Mouse (Mus musculus): ENCODE data around the gene Gne. TPM values are rescaled to one million over a fixed set of nuclear protein-coding genes. Genes with fewer than 3 reads are reported as not detected.

Gne gene
- total and polyA plus RNA-seq, 2 experiments from 2014 or later, result 24.7 to 44.5 TPM

GRCm38 (mm10) chr4:44031521-44031920, 52.5 kb downstream of the Gne start:
- ATAC-seq, result peak; percentile 41
- no peak for TF ChIP-seq CTCF (IDR thresholded peaks at IDR 0.05; ENCODE audit: low read depth)
- Histone ChIP-seq H3K4me3 (ENCODE audit: low read length) (no peak overlapping the region), H3K4me1 (ENCODE audit: insufficient read depth, low read length) (0 out of 2 replicates have a peak, but pooled peaks cover 3% of the 10 kb centered on the region), H3K9ac (replicated peaks; ENCODE audit: low read length) (no peak overlapping the region), H3K4me2 (ENCODE audit: low read depth, low read length) (no peak overlapping the region), H3K9me3 (ENCODE audit: low read length) (no peaks in the 10 kb centered on the region), H3K27me3 (ENCODE audit: insufficient read depth, low read length) (no peaks in the 10 kb centered on the region), H3K36me3 (ENCODE audit: insufficient read depth, low read length) (peaks cover 42% of the 10 kb centered on the region), H3K27ac (no peak overlapping the region)
- peak; percentile 51 for DNase-seq (ENCODE audit: low spot score)
- 63% methylated on average over 5 of the region's 5 CpGs for WGBS

DNA sequence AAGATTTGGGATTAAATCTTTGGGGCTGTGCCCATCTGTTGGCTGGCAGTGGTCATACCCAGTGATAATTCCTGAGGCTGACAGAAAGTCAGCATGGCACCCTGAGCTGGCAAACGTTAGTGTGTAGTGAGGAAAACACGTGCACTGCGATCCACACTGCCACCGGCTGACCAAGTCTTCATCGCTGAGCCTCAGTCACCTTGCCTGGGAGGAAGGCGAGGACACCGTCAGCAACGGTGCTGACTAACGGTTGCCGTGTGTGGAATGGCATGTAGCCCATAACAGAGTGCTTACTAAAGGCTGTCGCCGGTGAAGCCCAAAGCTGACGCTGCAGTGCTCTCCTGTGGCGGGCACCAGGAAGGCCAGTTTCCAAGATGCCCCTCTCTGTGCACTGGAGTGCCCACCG, 54.3 kb downstream of the Gne start:
- DNase-seq (ENCODE audit: low spot score) (peak; percentile 58), ATAC-seq (peak; percentile 55)
- Histone ChIP-seq H3K9me3 (ENCODE audit: low read length) (no peaks in the 10 kb centered on the region), H3K4me2 (ENCODE audit: low read depth, low read length) (no peak overlapping the region), H3K4me3 (ENCODE audit: low read length) (no peak overlapping the region), H3K4me1 (ENCODE audit: insufficient read depth, low read length) (0 out of 2 replicates have a peak, but pooled peaks cover 3% of the 10 kb centered on the region), H3K27me3 (ENCODE audit: insufficient read depth, low read length) (no peaks in the 10 kb centered on the region), H3K27ac (no peak overlapping the region), H3K9ac (replicated peaks; ENCODE audit: low read length) (no peak overlapping the region), H3K36me3 (ENCODE audit: insufficient read depth, low read length) (peaks cover 58% of the 10 kb centered on the region)
- 72% methylated on average over 15 of the region's 15 CpGs for WGBS
- TF ChIP-seq CTCF (IDR thresholded peaks at IDR 0.05; ENCODE audit: low read depth), result no peak

GRCm38 (mm10) chr4:44028303-44029135, 55.5 kb downstream of the Gne start:
- H3K36me3 ChIP-seq (ENCODE audit: insufficient read depth, low read length), result peaks cover 59% of the 10 kb centered on the region
- WGBS, result 44% methylated on average over 16 of the region's 16 CpGs
- no peak overlapping the region for H3K9ac ChIP-seq (replicated peaks; ENCODE audit: low read length)
- 0 out of 2 replicates have a peak, but pooled peaks cover 3% of the 10 kb centered on the region for H3K4me1 ChIP-seq (ENCODE audit: insufficient read depth, low read length)
- H3K4me2 ChIP-seq (ENCODE audit: low read depth, low read length), result no peak overlapping the region
- no peak for TF ChIP-seq CTCF (IDR thresholded peaks at IDR 0.05; ENCODE audit: low read depth)
- DNase-seq (ENCODE audit: low spot score) (peak; percentile 31), ATAC-seq (peak; percentile 38; the same call in 1 of the 2 replicates)
- peak overlapping the region; percentile 32; the same call in 1 of the 2 replicates for H3K27ac ChIP-seq
- H3K27me3 ChIP-seq (ENCODE audit: insufficient read depth, low read length), result no peaks in the 10 kb centered on the region
- no peaks in the 10 kb centered on the region for H3K9me3 ChIP-seq (ENCODE audit: low read length)
- H3K4me3 ChIP-seq (ENCODE audit: low read length), result no peak overlapping the region

- Histone ChIP-seq H3K9me3 (ENCODE audit: low read length) (no peaks in the 10 kb centered on the region), H3K4me3 (ENCODE audit: low read length) (no peak overlapping the region), H3K4me2 (ENCODE audit: low read depth, low read length) (no peak overlapping the region), H3K36me3 (ENCODE audit: insufficient read depth, low read length) (peaks cover 61% of the 10 kb centered on the region), H3K4me1 (ENCODE audit: insufficient read depth, low read length) (no peaks in the 10 kb centered on the region), H3K27ac (no peak overlapping the region), H3K9ac (replicated peaks; ENCODE audit: low read length) (no peak overlapping the region), H3K27me3 (ENCODE audit: insufficient read depth, low read length) (no peaks in the 10 kb centered on the region)
- no peak for TF ChIP-seq CTCF (IDR thresholded peaks at IDR 0.05; ENCODE audit: low read depth)
- no peak for DNase-seq (ENCODE audit: low spot score)
- WGBS, result 94% methylated on average over 6 of the region's 6 CpGs
- ATAC-seq, result no peak
These were observed 58.4 kb downstream of the Gne start for GRCm38 (mm10) chr4:44025570-44025969.

GRCm38 (mm10) chr4:44024241-44024640, 59.7 kb downstream of the Gne start:
- Histone ChIP-seq H3K9me3 (ENCODE audit: low read length) (no peaks in the 10 kb centered on the region), H3K27ac (no peak overlapping the region), H3K4me3 (ENCODE audit: low read length) (no peak overlapping the region), H3K4me2 (ENCODE audit: low read depth, low read length) (no peak overlapping the region), H3K36me3 (ENCODE audit: insufficient read depth, low read length) (peaks cover 65% of the 10 kb centered on the region), H3K27me3 (ENCODE audit: insufficient read depth, low read length) (no peaks in the 10 kb centered on the region), H3K9ac (replicated peaks; ENCODE audit: low read length) (no peak overlapping the region), H3K4me1 (ENCODE audit: insufficient read depth, low read length) (no peaks in the 10 kb centered on the region)
- ATAC-seq, result no peak
- 99% methylated on average over 6 of the region's 6 CpGs for WGBS
- no peak for TF ChIP-seq CTCF (IDR thresholded peaks at IDR 0.05; ENCODE audit: low read depth)
- DNase-seq (ENCODE audit: low spot score), result no peak

DNA sequence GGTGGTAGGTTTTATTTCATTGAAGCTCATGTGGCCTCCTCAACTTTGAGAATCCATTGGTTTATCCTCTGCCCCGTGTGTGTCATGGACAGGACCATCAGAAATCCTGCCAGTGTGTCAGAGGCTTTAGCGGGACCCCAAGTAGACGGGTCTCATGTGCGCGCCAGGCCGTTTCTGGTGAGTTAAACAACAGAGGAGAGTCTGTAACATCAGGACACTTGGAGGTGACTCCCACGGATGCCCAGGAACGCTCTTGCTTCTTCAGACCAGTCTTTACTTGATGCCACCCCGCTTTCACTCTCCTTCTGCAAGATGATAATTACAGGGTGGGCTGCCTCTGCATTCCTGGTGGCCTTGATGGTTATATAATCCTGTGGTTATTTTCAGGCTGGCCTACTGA, 60.3 kb downstream of the Gne start:
- no peak for TF ChIP-seq CTCF (IDR thresholded peaks at IDR 0.05; ENCODE audit: low read depth)
- Histone ChIP-seq H3K4me2 (ENCODE audit: low read depth, low read length) (no peak overlapping the region), H3K27ac (no peak overlapping the region), H3K36me3 (ENCODE audit: insufficient read depth, low read length) (peaks cover 68% of the 10 kb centered on the region), H3K9me3 (ENCODE audit: low read length) (no peaks in the 10 kb centered on the region), H3K4me1 (ENCODE audit: insufficient read depth, low read length) (no peaks in the 10 kb centered on the region), H3K9ac (replicated peaks; ENCODE audit: low read length) (no peak overlapping the region), H3K27me3 (ENCODE audit: insufficient read depth, low read length) (no peaks in the 10 kb centered on the region), H3K4me3 (ENCODE audit: low read length) (no peak overlapping the region)
- 97% methylated on average over 9 of the region's 9 CpGs for WGBS
- DNase-seq (ENCODE audit: low spot score), result no peak
- ATAC-seq, result no peak

GRCm38 (mm10) chr4:44022766-44023165, 61.2 kb downstream of the Gne start:
- Histone ChIP-seq H3K4me3 (ENCODE audit: low read length) (no peak overlapping the region), H3K9me3 (ENCODE audit: low read length) (no peaks in the 10 kb centered on the region), H3K27me3 (ENCODE audit: insufficient read depth, low read length) (no peaks in the 10 kb centered on the region), H3K27ac (no peak overlapping the region), H3K36me3 (ENCODE audit: insufficient read depth, low read length) (peaks cover 64% of the 10 kb centered on the region), H3K4me1 (ENCODE audit: insufficient read depth, low read length) (no peaks in the 10 kb centered on the region), H3K9ac (replicated peaks; ENCODE audit: low read length) (no peak overlapping the region), H3K4me2 (ENCODE audit: low read depth, low read length) (no peak overlapping the region)
- ATAC-seq (no peak), DNase-seq (ENCODE audit: low spot score) (no peak)
- no peak for TF ChIP-seq CTCF (IDR thresholded peaks at IDR 0.05; ENCODE audit: low read depth)
- WGBS, result 89% methylated on average over 11 of the region's 11 CpGs

Data from hindbrain, postnatal 0 days (tissue).